23 mouse cellular contexts compared by ENCODE assay signal in the genomic region with DNA sequence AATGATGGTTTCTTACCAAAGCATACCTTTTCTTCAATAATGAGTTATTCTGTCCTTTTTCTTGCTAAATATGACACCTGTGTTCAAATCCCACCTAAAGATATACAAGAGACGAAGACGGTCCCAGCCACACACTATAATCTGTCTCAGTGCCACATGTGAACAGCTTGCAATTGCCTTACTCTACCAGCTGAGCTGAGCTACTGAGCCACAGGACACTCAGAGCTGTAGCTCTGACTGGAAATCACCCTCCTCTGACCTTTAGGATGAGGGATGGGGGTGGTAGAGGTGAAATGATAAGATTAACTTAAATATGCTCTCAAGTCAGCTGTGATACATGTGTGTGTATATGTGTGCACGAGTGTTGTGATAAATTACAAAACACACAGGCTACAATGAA. TPM values are rescaled to one million over a fixed set of nuclear protein-coding genes. Genes with fewer than 3 reads are reported as not detected.
DNase-seq lines count a peak whose midpoint lies in the region; ATAC-seq lines count a peak whose summit lies in the region.
"Had no signal": no experiment of that assay in that cellular context is flagged by ENCODE, and none has a peak within 500 bp of the region (broad histone marks: within the 10 kb centered on the region; RNA-seq: fewer than 3 reads in every experiment).

No protein-coding gene starts in this region.

- no peak overlapping the region for H3K4me3 ChIP-seq in heart, embryonic 11.5 days (ENCODE audit: low read depth, low read length)
- H3K4me3 ChIP-seq in midbrain, embryonic 16.5 days (ENCODE audit: low read depth, low read length): no peak overlapping the region
- H3K4me3 ChIP-seq: embryonic facial prominence, embryonic 10.5 days; embryonic facial prominence, embryonic 12.5 days; forebrain, embryonic 13.5 days; forebrain, embryonic 15.5 days had no signal

- no peaks in the 10 kb centered on the region for H3K4me1 ChIP-seq in heart, embryonic 11.5 days (ENCODE audit: control insufficient read depth, insufficient read depth, low read length)
- peaks cover 2% of the 10 kb centered on the region; the same call in 1 of the 2 replicates for H3K4me1 ChIP-seq in midbrain, embryonic 16.5 days (ENCODE audit: control insufficient read depth, insufficient read depth, low read length)

- H3K4me2 ChIP-seq in heart, embryonic 11.5 days: no peak overlapping the region
- H3K4me2 ChIP-seq in midbrain, embryonic 16.5 days (ENCODE audit: low read length): no peak overlapping the region
- H3K4me2 ChIP-seq: embryonic facial prominence, embryonic 12.5 days; forebrain, embryonic 13.5 days; forebrain, embryonic 15.5 days had no signal

- H3K9me3 ChIP-seq in heart, embryonic 11.5 days (replicated peaks; ENCODE audit: control insufficient read depth, low read length): no peaks in the 10 kb centered on the region
- no peaks in the 10 kb centered on the region for H3K9me3 ChIP-seq in midbrain, embryonic 16.5 days (replicated peaks; ENCODE audit: control insufficient read depth, low read length, poor library complexity, severe bottlenecking)
- H3K9me3 ChIP-seq: embryonic facial prominence, embryonic 10.5 days; embryonic facial prominence, embryonic 12.5 days; forebrain, embryonic 13.5 days; forebrain, embryonic 15.5 days had no signal

- H3K27me3 ChIP-seq in heart, embryonic 11.5 days (ENCODE audit: control insufficient read depth, insufficient read depth, low read length): no peaks in the 10 kb centered on the region
- H3K27me3 ChIP-seq in midbrain, embryonic 16.5 days (ENCODE audit: control insufficient read depth, insufficient read depth, low read depth, low read length): no peaks in the 10 kb centered on the region
- H3K27me3 ChIP-seq: CH12.LX; embryonic facial prominence, embryonic 12.5 days; forebrain, embryonic 13.5 days; forebrain, embryonic 15.5 days; Patski had no signal

- no peak overlapping the region for H3K9ac ChIP-seq in heart, embryonic 11.5 days (ENCODE audit: low read depth, low read length)
- no peak overlapping the region for H3K9ac ChIP-seq in midbrain, embryonic 16.5 days (ENCODE audit: low read depth, low read length)
- H3K9ac ChIP-seq: embryonic facial prominence, embryonic 12.5 days; forebrain, embryonic 13.5 days; forebrain, embryonic 15.5 days; forebrain, postnatal 0 days had no signal

- no peaks in the 10 kb centered on the region for H3K36me3 ChIP-seq in heart, embryonic 11.5 days (ENCODE audit: control insufficient read depth, insufficient read depth, low read length)
- H3K36me3 ChIP-seq in midbrain, embryonic 16.5 days (ENCODE audit: control insufficient read depth, insufficient read depth, low read length): no peaks in the 10 kb centered on the region
- H3K36me3 ChIP-seq: embryonic facial prominence, embryonic 10.5 days; embryonic facial prominence, embryonic 12.5 days; forebrain, embryonic 15.5 days; G1E had no signal

- H3K27ac ChIP-seq in heart, embryonic 11.5 days (ENCODE audit: low read depth, low read length): no peak overlapping the region
- no peak overlapping the region for H3K27ac ChIP-seq in midbrain, embryonic 16.5 days (ENCODE audit: low read length)
- H3K27ac ChIP-seq: embryonic facial prominence, embryonic 10.5 days; embryonic facial prominence, embryonic 12.5 days; forebrain, embryonic 13.5 days; forebrain, embryonic 15.5 days had no signal

- ATAC-seq in heart, embryonic 11.5 days (replicated peaks; ENCODE audit: insufficient number of reproducible peaks, low FRiP score, low TSS enrichment): no peak
- peak; percentile 56 for ATAC-seq in activated CD4-positive, CD25-positive, alpha-beta regulatory T cell, adult 4 months
- ATAC-seq in inflammation-experienced regulatory T-cells, adult 6 months: peak; percentile 35
- no peak for ATAC-seq in midbrain, embryonic 16.5 days
- ATAC-seq: forebrain, embryonic 13.5 days; forebrain, embryonic 15.5 days; forebrain, postnatal 0 days; Patski had no signal

- 73% methylated on average over 3 of the region's 3 CpGs for WGBS in heart, embryonic 11.5 days (ENCODE audit: insufficient replicate concordance)
- 95% methylated on average over 3 of the region's 3 CpGs for WGBS in midbrain, embryonic 16.5 days

- peak; percentile 16 for DNase-seq in heart, adult 11 months
- no peak for DNase-seq in gastrocnemius, postnatal 10 days
- DNase-seq: adrenal gland, adult 8-10 months; adrenal gland, postnatal 14 days; adrenal gland, postnatal 36 days; B cell, adult 2 months; cerebellum, adult 11-12 months; cerebellum, adult 2 months; cerebellum, adult 9-10 months; cerebellum, postnatal 10 days; cerebellum, postnatal 25 days; forebrain, postnatal 0 days had no signal

RNA-seq across cellular contexts. Expression of a gene that starts 57.9 kb away (rescaled TPM):
- polyA plus RNA-seq in heart, embryonic 11.5 days (2014; fragmentation: Nextera tagmentation; extraction: Ambion mirVana): 15.6 and 17.2 TPM in 2 replicates
- polyA plus RNA-seq in activated CD4-positive, CD25-positive, alpha-beta regulatory T cell, adult 4 months (2017; shearing (Covaris generic)): 10 to 100 TPM; 15.7 to 17.7 TPM
- polyA plus RNA-seq in inflammation-experienced regulatory T-cells, adult 6 months (2017; shearing (Covaris generic)): 10 to 100 TPM; 12.0 to 28.7 (median 23.7) TPM
- 31.2 and 33.7 TPM in 2 replicates for polyA plus RNA-seq in midbrain, embryonic 16.5 days (2015; fragmentation: Nextera tagmentation; extraction: Ambion mirVana)
- 10 to 100 TPM; 18.4 to 21.9 TPM for total RNA-seq in gastrocnemius, postnatal 10 days (2021)
- total RNA-seq: CH12.LX had no signal
- polyA plus RNA-seq: G1E had no signal

Comparison
In these comparisons a context has a peak if more than half of its experiments do, and no peak if none do; other contexts are left out.
1. ATAC-seq: peak in activated CD4-positive, CD25-positive, alpha-beta regulatory T cell, adult 4 months (single experiment) and inflammation-experienced regulatory T-cells, adult 6 months (single experiment); none in heart, embryonic 11.5 days (single experiment) and midbrain, embryonic 16.5 days (single experiment).